Mouse (Mus musculus): ENCODE results near the gene Rbm33. TPM values are rescaled to one million over a fixed set of nuclear protein-coding genes. Genes with fewer than 3 reads are reported as not detected.

The Rbm33 gene
- total RNA-seq, 2 experiments from 2014 or later, result 27.2 to 35.3 TPM

- no peak for DNase-seq
- intact Hi-C loops (cut with DNase I), result no loop called here
Measured at GRCm38 (mm10) chr5:28399451-28400115, 82.7 kb downstream of the Rbm33 start.

- intact Hi-C loops (cut with DNase I), result no loop called here
- DNase-seq, result no peak
Measured at GRCm38 (mm10) chr5:28402756-28403155, 85.8 kb downstream of the Rbm33 start.

GRCm38 (mm10) chr5:28406662-28407061 lies 89.7 kb downstream of the Rbm33 start:
- intact Hi-C loops (cut with DNase I), result no loop called here
- no peak for DNase-seq

DNA sequence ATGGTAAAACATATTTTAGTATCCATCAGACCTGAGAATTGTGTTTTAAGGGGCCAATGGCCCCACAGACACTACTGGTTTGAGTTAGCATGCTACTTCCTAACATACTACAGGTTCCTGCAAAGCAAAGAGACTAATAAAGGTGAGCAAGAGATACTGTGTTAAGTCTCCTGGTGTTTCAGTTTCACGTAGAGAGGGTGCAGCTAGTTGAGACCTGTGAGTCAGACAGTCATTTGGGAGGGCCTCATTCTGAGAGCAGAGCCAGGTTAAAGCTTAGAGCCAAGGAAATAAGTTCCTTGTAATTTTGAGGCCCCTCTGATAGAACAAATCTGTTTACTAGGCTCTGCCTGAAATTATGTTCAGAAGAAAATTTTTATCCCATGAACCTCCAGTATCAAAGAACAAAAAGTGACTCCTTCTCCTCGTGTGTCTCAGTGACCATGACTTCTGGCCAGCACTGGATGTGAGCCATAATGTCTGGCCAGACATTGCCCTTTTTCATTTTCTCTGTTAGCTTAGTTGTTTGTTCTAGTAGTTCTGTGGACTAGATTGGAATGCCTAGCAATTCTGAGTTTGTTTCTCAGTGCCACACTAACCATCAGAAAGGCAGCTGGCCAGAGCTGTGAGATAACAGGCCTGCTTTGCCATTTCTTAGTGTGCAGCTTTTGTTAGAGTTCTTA lies 95.2 kb downstream of the Rbm33 start:
- DNase-seq, result no peak
- intact Hi-C loops (cut with DNase I), result no loop called here

DNA sequence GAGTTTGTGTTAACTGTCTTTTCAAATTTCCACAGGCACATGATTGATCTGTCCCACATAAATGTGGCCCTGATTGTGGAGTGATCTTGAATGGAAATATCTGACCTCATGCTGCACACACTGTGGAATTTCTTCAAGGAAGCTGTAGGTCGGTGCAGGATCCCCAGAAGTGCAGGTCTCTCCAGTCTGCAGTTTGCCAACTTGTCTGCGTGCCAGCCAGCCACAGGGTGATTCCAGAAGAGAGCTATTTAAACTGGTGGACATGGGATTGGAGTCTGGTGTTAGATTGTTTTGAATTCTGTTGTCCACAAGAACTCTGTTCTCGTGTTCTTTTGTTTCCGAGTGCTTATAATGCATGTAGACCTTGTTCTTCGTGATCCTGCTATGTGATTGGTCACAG lies 96.6 kb downstream of the Rbm33 start:
- intact Hi-C loops (cut with DNase I), result no loop called here
- no peak for DNase-seq

DNA sequence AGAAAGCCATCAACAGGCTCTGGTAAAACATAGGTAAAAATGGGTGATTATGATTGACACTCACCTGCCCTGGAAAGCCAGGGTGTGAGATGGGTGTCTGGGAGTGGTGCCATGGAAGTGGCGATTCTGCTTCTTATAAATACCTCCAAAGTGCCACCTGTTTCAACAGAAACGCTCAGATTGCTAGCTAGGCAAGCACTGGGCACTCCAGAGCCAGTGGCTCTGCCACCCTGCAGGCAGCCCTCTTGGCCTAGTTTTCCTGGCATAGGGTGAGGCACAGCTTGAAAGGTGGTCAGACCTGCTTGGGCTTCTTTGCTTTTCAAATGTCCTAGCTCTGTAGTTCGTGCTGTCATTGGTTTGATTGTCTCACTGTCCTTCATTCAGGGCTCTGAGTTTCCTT lies 97.2 kb downstream of the Rbm33 start:
- intact Hi-C loops (cut with DNase I), result no loop called here
- no peak for DNase-seq

GRCm38 (mm10) chr5:28416029-28416428 lies 99.1 kb downstream of the Rbm33 start:
- intact Hi-C loops (cut with DNase I), result no loop called here
- no peak for DNase-seq

DNA sequence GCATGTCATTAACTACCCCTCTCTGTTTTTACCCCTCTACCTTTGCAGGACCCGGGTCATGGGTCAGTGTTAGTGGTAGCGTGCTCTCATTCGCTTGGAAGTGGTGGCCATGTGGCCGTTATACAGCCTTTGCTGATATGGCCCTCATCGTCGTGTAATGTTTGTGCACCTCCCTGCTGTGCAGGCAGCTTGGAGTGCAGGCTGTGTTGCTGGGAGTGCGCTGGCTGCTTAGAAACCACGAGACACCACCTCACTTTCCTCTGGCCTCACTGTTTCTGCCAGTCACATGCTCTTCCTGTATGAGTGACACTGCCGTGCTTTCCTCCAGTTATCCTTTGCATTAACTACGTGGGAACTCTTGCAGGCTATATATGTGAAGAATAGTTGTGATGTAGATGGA lies 101.8 kb downstream of the Rbm33 start:
- intact Hi-C loops (cut with DNase I), result no loop called here
- DNase-seq, result no peak

- DNase-seq, result no peak
- intact Hi-C loops (cut with DNase I), result no loop called here
Measured at GRCm38 (mm10) chr5:28419640-28420265, 102.8 kb downstream of the Rbm33 start.

DNA sequence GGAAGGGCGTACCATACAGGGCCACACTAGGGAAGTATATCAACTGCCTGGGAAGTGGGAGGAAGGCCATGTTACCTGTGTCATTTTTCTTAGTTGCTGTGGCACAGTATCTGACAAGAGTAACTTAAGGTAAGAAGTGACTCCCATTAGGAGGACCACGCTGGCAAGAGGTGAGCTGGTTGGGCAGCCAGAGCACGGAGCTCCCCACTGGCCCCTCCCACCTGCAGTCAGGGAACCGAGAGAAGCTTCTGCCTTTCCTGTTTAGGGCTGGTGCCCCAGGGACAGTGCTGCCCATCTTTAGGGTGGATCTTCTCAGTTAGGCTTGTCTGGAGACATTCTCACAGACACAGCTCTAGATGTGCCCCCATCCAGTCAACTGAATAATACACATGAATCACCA lies 106.9 kb downstream of the Rbm33 start:
- DNase-seq, result no peak
- intact Hi-C loops (cut with DNase I), result no loop called here

DNA sequence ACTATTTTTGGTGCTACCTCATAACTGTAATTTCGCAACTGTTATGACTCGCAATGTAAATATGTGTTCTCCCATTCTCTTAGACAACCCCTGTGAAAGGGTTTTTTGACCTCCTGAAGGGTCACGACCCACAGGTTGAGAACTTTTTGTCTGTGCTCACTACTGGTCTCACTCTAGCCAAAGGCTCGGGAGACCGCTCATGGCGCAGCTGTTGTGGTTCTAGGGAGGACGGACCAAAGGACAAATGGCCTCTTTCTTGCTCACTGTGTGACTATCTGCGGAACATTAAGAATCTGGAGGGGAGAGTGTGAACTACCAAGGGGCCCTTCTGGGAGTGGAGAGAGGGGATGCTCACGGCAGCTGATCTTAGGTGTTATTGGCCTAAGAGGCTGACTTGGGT lies 109.0 kb downstream of the Rbm33 start:
- intact Hi-C loops (cut with DNase I), result no loop called here
- DNase-seq, result no peak

DNA sequence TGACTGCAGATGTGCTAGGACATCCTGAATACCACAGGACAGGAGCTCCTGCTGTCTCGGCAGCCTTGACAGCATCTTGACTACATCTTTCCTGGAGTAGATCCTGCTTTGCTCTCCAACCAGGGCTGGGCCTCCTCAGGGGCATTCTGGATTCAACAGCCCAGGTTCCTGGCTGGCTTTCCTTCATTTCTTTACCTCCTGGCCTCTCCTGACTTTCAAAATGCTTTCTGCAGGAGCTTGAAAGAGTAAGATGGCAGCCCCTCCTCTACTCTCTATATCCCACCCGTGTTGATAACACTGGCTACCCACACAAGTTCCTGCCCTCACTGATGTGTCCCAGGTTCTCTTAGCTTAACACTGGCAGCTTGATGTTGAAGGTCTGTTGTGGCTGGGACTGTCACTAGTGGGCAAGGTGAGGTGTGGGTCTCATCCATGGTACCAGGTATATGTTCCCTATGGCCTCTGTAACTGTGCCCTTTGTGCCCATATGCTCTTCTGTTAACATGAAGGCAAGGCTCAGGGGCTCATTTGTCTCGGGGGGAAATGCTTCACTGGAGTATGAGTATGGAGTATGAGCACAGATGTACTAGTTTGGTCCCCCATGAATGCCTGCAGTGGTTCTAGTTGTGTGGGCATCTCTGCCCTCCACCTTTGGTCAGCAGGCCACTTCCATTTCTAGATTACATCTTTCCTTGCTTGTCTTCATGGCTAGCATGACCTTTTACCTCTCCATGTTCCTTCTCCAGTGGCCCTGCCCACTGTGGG lies 133.4 kb downstream of the Rbm33 start:
- DNase-seq, result no peak
- intact Hi-C loops (cut with DNase I), result loop anchor here (10.0 kb wide), 2 partner anchors 584 to 834 kb away; no protein-coding TSS in a partner anchor

- DNase-seq, result peak; percentile 41 to 59
- intact Hi-C loops (cut with DNase I), result loop anchor here (10.0 kb wide), 2 partner anchors 584 to 834 kb away; no protein-coding TSS in a partner anchor
Measured at GRCm38 (mm10) chr5:28451053-28451638, 134.2 kb downstream of the Rbm33 start.

DNA sequence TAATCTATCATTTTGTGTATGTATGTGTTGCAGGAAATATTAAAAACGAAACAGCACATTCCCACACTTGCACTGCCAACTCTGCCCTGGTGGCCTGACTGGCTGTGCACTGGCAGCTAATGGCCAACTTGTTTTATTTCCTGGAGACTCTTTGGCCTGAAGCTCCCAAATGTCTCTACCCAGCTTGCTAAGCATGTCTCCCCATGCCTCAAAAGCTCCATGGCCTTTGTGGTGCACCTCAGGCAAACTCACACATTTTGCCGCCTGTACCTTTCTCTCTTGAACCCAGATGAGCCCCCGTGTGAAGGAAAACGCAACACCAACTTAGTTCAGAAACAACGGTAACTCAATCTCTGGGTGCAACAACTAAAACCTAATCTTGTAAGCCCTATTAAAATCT lies 136.2 kb downstream of the Rbm33 start:
- peak in 1 of 2 experiments; percentile 2 for DNase-seq
- intact Hi-C loops (cut with DNase I), result loop anchor here (10.0 kb wide), 2 partner anchors 582 to 832 kb away; no protein-coding TSS in a partner anchor

- no peak for DNase-seq
- intact Hi-C loops (cut with DNase I), result loop anchor here (10.0 kb wide), 2 partner anchors 581 to 831 kb away; no protein-coding TSS in a partner anchor
Measured at GRCm38 (mm10) chr5:28453523-28453922, 136.6 kb downstream of the Rbm33 start.

- DNase-seq, result peak in 1 of 2 experiments; percentile 6
- intact Hi-C loops (cut with DNase I), result loop anchor here (10.0 kb wide), 2 partner anchors 580 to 830 kb away; no protein-coding TSS in a partner anchor
Measured at GRCm38 (mm10) chr5:28454546-28454945, 137.6 kb downstream of the Rbm33 start.

DNA sequence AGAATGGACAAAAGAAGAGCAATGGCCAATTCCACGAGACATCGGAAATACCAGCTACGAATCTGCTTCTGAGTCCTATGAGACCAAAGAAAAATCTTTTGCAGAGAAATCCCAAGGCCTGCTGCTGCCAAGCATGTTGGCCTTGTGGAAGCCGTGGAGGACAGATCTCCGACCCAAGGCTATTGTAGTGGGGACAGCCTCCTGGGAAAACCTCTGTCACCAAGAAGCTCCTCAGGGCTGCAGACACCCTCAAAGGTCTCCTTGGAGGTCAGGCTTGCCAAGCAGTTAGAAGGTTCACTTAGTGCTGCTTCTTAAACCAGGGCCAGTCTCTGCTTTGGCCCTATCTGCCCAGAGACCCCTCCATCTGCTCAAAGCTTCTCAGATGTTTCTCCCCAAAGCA lies 138.8 kb downstream of the Rbm33 start:
- no peak for DNase-seq
- intact Hi-C loops (cut with DNase I), result loop anchor here (10.0 kb wide), 2 partner anchors 579 to 829 kb away; no protein-coding TSS in a partner anchor

- no peak for DNase-seq
- intact Hi-C loops (cut with DNase I), result loop anchor here (10.0 kb wide), 2 partner anchors 578 to 828 kb away; no protein-coding TSS in a partner anchor
Measured at GRCm38 (mm10) chr5:28456366-28456765, 139.4 kb downstream of the Rbm33 start.

DNA sequence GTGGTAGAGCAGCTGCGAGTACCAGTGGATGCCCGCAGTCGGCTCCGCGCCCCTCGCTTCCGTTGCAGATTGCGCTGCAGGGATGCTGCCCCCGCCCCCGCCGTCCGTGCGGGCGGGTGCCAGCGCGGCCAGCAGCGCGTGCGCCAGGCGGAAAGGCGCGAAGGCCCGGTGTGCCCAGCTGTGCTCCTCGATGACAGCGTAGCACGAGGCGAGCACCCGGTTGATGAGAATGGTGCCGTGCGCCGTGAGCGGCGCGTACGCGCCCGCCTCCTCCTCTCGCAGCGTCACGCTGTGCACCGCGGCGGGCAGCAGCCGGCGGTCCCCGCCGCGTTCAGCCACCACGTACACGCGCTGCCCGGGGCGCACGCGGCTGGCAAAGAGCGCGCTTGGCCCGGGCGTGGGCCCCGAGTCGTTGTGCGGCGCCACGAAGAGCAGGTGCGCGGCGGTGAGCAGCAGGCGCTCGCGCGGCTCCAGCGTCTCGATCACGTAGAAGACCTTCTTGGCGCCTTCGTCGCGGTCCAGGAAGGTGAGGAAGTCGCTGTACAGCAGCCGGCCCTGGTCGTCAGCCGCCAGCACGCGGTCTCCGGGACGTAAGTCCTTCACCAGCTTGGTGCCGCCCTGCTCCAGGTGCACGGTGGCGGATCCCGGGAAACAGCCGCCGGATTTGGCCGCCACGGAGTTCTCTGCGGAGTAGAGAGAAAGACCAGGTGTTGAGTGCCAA lies 141.2 kb downstream of the Rbm33 start:
- intact Hi-C loops (cut with DNase I), result loop anchor here (10.0 kb wide), 2 partner anchors 577 to 827 kb away; no protein-coding TSS in a partner anchor
- peak in 1 of 2 experiments; percentile 9 for DNase-seq

All from gastrocnemius, postnatal 36 days (tissue).